Mouse (Mus musculus) megakaryocyte, embryonic 14.5 days (primary cell): Measurements from ENCODE around the gene Chodl.

Source experiments
- FLI1 ChIP-seq: IDR thresholded peaks from 2 replicates; pipeline ENCODE4 v1.6.1; 2012; ENCODE audit warnings: low read length, inconsistent platforms, mixed read lengths
- GATA1 ChIP-seq: IDR thresholded peaks from 3 replicates; pipeline ENCODE4 v1.6.1; 2012; ENCODE audit warnings: mixed read lengths, low read length, inconsistent platforms, borderline replicate concordance

DNA sequence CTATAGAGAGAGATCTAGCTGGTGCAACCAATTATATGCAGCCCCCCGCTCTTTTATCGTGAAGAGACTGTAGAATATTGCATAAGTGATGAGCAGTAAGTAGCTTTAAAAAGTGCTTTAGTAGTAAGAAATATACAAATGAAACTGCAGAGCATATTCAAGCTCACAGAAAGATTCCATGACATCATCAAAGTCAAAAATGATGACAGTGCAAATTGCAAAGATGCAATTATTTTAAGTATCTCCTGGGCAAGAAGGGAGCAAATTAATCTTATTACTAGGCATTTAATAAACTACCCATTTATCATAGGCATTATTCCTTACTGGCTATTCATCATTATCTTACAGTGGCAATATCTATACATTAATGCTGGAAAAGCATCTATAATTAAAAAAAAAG is 3.5 kb downstream of the Chodl start:
- TF ChIP-seq FLI1 (no peak), GATA1 (no peak)
